Mouse (Mus musculus) adrenal gland, adult 18-20 months (tissue): ENCODE results near the gene Ocm. TPM values are rescaled to one million over a fixed set of nuclear protein-coding genes. Genes with fewer than 3 reads are reported as not detected.

Source experiments
- total RNA-seq, 2 experiments: library from RNA; stranded (reverse); gene quantifications; 1 replicate in 1 of 2; 2 replicates in 1 of 2; pipeline ENCODE4 v1.2.3; 2021

The Ocm gene
- total RNA-seq, 2 experiments from 2014 or later: not detected

Other genes starting within 250 kb of the Ocm start
- 10 to 100 TPM; 33.5 to 41.7 TPM for gene Eif2ak1, start 208.9 kb downstream of the Ocm start, total RNA-seq
- gene Ankrd61, start 129.0 kb downstream of the Ocm start, total RNA-seq: not detected
- gene Aimp2, start 116.8 kb downstream of the Ocm start, total RNA-seq: 10 to 100 TPM; 31.4 to 35.2 TPM
- gene Pms2, start 116.7 kb downstream of the Ocm start, total RNA-seq: 1 to 10 TPM; 7.1 to 7.5 TPM
- gene Gm42421, start 98.5 kb downstream of the Ocm start, total RNA-seq: not detected
- 1 to 10 TPM in 1 of 2 experiments, under 1 TPM in 1; 0.74 to 6.5 TPM for gene Rsph10b, start 93.6 kb downstream of the Ocm start, total RNA-seq
- gene Ccz1, start 11.8 kb downstream of the Ocm start, total RNA-seq: 10 to 100 TPM; 43.1 to 51.8 TPM
- 10 to 100 TPM; 36.1 to 39.6 TPM for gene Lmtk2, start 73.8 kb upstream of the Ocm start, total RNA-seq
- under 1 TPM; 0.32 to 0.40 TPM for gene Bhlha15, start 163.6 kb upstream of the Ocm start, total RNA-seq
- gene Tecpr1, start 196.9 kb upstream of the Ocm start, total RNA-seq: 100 to 1,000 TPM; 110 to 112 TPM
- 100 to 1,000 TPM; 136 to 144 TPM for gene Bri3, start 217.8 kb upstream of the Ocm start, total RNA-seq